Mouse (Mus musculus) ZHBTc4 (cell line): ENCODE measurements at regions not wholly inside any gene's neighbourhood (a gene's known extent, or its start where the extent isn't known, plus 50 kb on each side); places are given as distances from the start of the nearest gene placed in this dataset.

Experiments
- DNase-seq: peaks from one replicate; pipeline ENCODE4 v3.0.0-alpha.2; 2011; ENCODE audit warnings: low read depth, low spot score

GRCm38 (mm10) chr13:59315811-59316210 lies 269.2 kb downstream of the Agtpbp1 start:
- DNase-seq: no peak

GRCm38 (mm10) chr13:59314419-59314818 lies 270.6 kb downstream of the Agtpbp1 start:
- DNase-seq: peak; percentile 76

- no peak for DNase-seq
Measured at GRCm38 (mm10) chr13:59313725-59314330, 271.2 kb downstream of the Agtpbp1 start.

GRCm38 (mm10) chr13:59292905-59293304 lies 292.1 kb downstream of the Agtpbp1 start:
- DNase-seq: peak; percentile 60

- no peak for DNase-seq
Measured at GRCm38 (mm10) chr13:59289127-59289526, 295.9 kb downstream of the Agtpbp1 start.

GRCm38 (mm10) chr13:59281199-59281598 lies 303.8 kb downstream of the Agtpbp1 start:
- DNase-seq: peak; percentile 38

- no peak for DNase-seq
Measured at GRCm38 (mm10) chr13:59279136-59279535, 305.9 kb downstream of the Agtpbp1 start.

- DNase-seq: no peak
Measured at GRCm38 (mm10) chr13:59271661-59272060, 313.4 kb downstream of the Agtpbp1 start.

GRCm38 (mm10) chr13:59266854-59267253 lies 318.2 kb downstream of the Agtpbp1 start:
- no peak for DNase-seq

GRCm38 (mm10) chr13:59264126-59264525 lies 320.9 kb downstream of the Agtpbp1 start:
- DNase-seq: no peak

- no peak for DNase-seq
Measured at GRCm38 (mm10) chr13:59261924-59262323, 323.1 kb downstream of the Agtpbp1 start.

- no peak for DNase-seq
Measured at GRCm38 (mm10) chr13:59255798-59256435, 329.1 kb downstream of the Agtpbp1 start.

- no peak for DNase-seq
Measured at GRCm38 (mm10) chr13:59253667-59254558, 331.1 kb downstream of the Agtpbp1 start.

GRCm38 (mm10) chr13:59251252-59252006 lies 333.6 kb downstream of the Agtpbp1 start:
- DNase-seq: peak; percentile 32

- DNase-seq: no peak
Measured at GRCm38 (mm10) chr13:59248411-59248810, 336.6 kb downstream of the Agtpbp1 start.

GRCm38 (mm10) chr13:59246984-59247537 lies 338.0 kb downstream of the Agtpbp1 start:
- no peak for DNase-seq

GRCm38 (mm10) chr13:59246070-59246469 lies 339.0 kb downstream of the Agtpbp1 start:
- DNase-seq: no peak

- no peak for DNase-seq
Measured at GRCm38 (mm10) chr13:59244622-59245021, 340.4 kb downstream of the Agtpbp1 start.

- DNase-seq: no peak
Measured at GRCm38 (mm10) chr13:59242671-59243070, 342.4 kb downstream of the Agtpbp1 start.

GRCm38 (mm10) chr13:59238696-59239095 lies 346.3 kb downstream of the Agtpbp1 start:
- no peak for DNase-seq

GRCm38 (mm10) chr13:59235836-59236235 lies 349.2 kb downstream of the Agtpbp1 start:
- DNase-seq: no peak
